Mouse (Mus musculus): ENCODE results near the gene Ulk4. TPM values are rescaled to one million over a fixed set of nuclear protein-coding genes. Genes with fewer than 3 reads are reported as not detected.

Ulk4 gene
- polyA plus RNA-seq, 1 experiment from 2014 or later, result 177 TPM

GRCm38 (mm10) chr9:121043021-121043420 is 234.0 kb downstream of the Ulk4 start:
- Histone ChIP-seq H3K27me3 (no peaks in the 10 kb centered on the region), H3K9me3 (replicated peaks) (no peaks in the 10 kb centered on the region), H3K9ac (no peak overlapping the region), H3K4me1 (peaks cover 21% of the 10 kb centered on the region), H3K36me3 (ENCODE audit: poor library complexity, severe bottlenecking) (no peaks in the 10 kb centered on the region), H3K4me3 (no peak overlapping the region), H3K4me2 (no peak overlapping the region), H3K27ac (no peak overlapping the region)
- no peak for ATAC-seq
- 81% methylated on average over 4 of the region's 4 CpGs for whole genome bisulfite sequencing

- Histone ChIP-seq H3K9me3 (replicated peaks) (no peaks in the 10 kb centered on the region), H3K27me3 (no peaks in the 10 kb centered on the region), H3K4me2 (no peak overlapping the region), H3K4me3 (no peak overlapping the region), H3K27ac (peak overlapping the region; percentile 49), H3K4me1 (peaks cover 28% of the 10 kb centered on the region), H3K36me3 (ENCODE audit: poor library complexity, severe bottlenecking) (no peaks in the 10 kb centered on the region), H3K9ac (no peak overlapping the region)
- no peak for ATAC-seq
- WGBS, result 49% methylated on average over 4 of the region's 4 CpGs
Observed at GRCm38 (mm10) chr9:121038396-121038795, 238.6 kb downstream of the Ulk4 start.

- Histone ChIP-seq H3K4me3 (no peak overlapping the region), H3K9me3 (replicated peaks) (no peaks in the 10 kb centered on the region), H3K27ac (peak overlapping the region; percentile 54), H3K9ac (no peak overlapping the region), H3K4me2 (no peak overlapping the region), H3K36me3 (ENCODE audit: poor library complexity, severe bottlenecking) (no peaks in the 10 kb centered on the region), H3K4me1 (peaks cover 28% of the 10 kb centered on the region), H3K27me3 (no peaks in the 10 kb centered on the region)
- 22% methylated on average over 5 of the region's 5 CpGs for WGBS
- peak; percentile 59; the same call in 1 of the 2 replicates for ATAC-seq
Observed at GRCm38 (mm10) chr9:121037975-121038374, 239.0 kb downstream of the Ulk4 start.

GRCm38 (mm10) chr9:121035296-121035695 is 241.7 kb downstream of the Ulk4 start:
- Histone ChIP-seq H3K27ac (no peak overlapping the region), H3K4me3 (no peak overlapping the region), H3K4me2 (no peak overlapping the region), H3K9ac (no peak overlapping the region), H3K4me1 (peaks cover 37% of the 10 kb centered on the region), H3K9me3 (replicated peaks) (no peaks in the 10 kb centered on the region), H3K27me3 (no peaks in the 10 kb centered on the region), H3K36me3 (ENCODE audit: poor library complexity, severe bottlenecking) (no peaks in the 10 kb centered on the region)
- ATAC-seq, result no peak
- WGBS, result 75% methylated on average over 6 of the region's 6 CpGs

GRCm38 (mm10) chr9:121033596-121033995 is 243.4 kb downstream of the Ulk4 start:
- no peaks in the 10 kb centered on the region for H3K27me3 ChIP-seq
- ATAC-seq, result no peak
- no peak overlapping the region for H3K4me3 ChIP-seq
- peaks cover 38% of the 10 kb centered on the region for H3K4me1 ChIP-seq
- H3K27ac ChIP-seq, result no peak overlapping the region
- no peaks in the 10 kb centered on the region for H3K9me3 ChIP-seq (replicated peaks)
- H3K36me3 ChIP-seq (ENCODE audit: poor library complexity, severe bottlenecking), result no peaks in the 10 kb centered on the region
- WGBS, result 78% methylated on average over 4 of the region's 4 CpGs
- H3K9ac ChIP-seq, result no peak overlapping the region
- H3K4me2 ChIP-seq, result no peak overlapping the region

GRCm38 (mm10) chr9:121032322-121032964 is 244.6 kb downstream of the Ulk4 start:
- 29% methylated on average over 10 of the region's 10 CpGs for WGBS
- Histone ChIP-seq H3K4me1 (peaks cover 26% of the 10 kb centered on the region), H3K9me3 (replicated peaks) (no peaks in the 10 kb centered on the region), H3K27ac (no peak overlapping the region), H3K9ac (no peak overlapping the region), H3K4me3 (no peak overlapping the region), H3K27me3 (no peaks in the 10 kb centered on the region), H3K36me3 (ENCODE audit: poor library complexity, severe bottlenecking) (no peaks in the 10 kb centered on the region), H3K4me2 (no peak overlapping the region)
- ATAC-seq, result no peak

- Histone ChIP-seq H3K4me1 (peaks cover 15% of the 10 kb centered on the region), H3K36me3 (ENCODE audit: poor library complexity, severe bottlenecking) (no peaks in the 10 kb centered on the region), H3K4me2 (no peak overlapping the region), H3K4me3 (no peak overlapping the region), H3K9me3 (replicated peaks) (no peaks in the 10 kb centered on the region), H3K27me3 (no peaks in the 10 kb centered on the region), H3K27ac (no peak overlapping the region), H3K9ac (no peak overlapping the region)
- WGBS, result 45% methylated on average over 10 of the region's 10 CpGs
- no peak; the same call in 1 of the 2 replicates for ATAC-seq
Observed at GRCm38 (mm10) chr9:121030949-121031348, 246.0 kb downstream of the Ulk4 start.

GRCm38 (mm10) chr9:121029786-121030185 is 247.2 kb downstream of the Ulk4 start:
- ATAC-seq, result no peak
- Histone ChIP-seq H3K4me2 (no peak overlapping the region), H3K9me3 (replicated peaks) (no peaks in the 10 kb centered on the region), H3K27me3 (no peaks in the 10 kb centered on the region), H3K4me1 (peaks cover 15% of the 10 kb centered on the region), H3K4me3 (no peak overlapping the region), H3K36me3 (ENCODE audit: poor library complexity, severe bottlenecking) (no peaks in the 10 kb centered on the region), H3K9ac (no peak overlapping the region), H3K27ac (no peak overlapping the region)
- 35% methylated on average over 9 of the region's 9 CpGs for WGBS

GRCm38 (mm10) chr9:121023526-121024264 is 253.3 kb downstream of the Ulk4 start:
- ATAC-seq, result peak; percentile 63

GRCm38 (mm10) chr9:121020360-121020759 is 256.6 kb downstream of the Ulk4 start:
- H3K27ac ChIP-seq, result no peak overlapping the region
- H3K4me1 ChIP-seq, result 0 out of 2 replicates have a peak, but pooled peaks cover 2% of the 10 kb centered on the region
- ATAC-seq, result no peak
- H3K9ac ChIP-seq, result no peak overlapping the region
- H3K4me2 ChIP-seq, result no peak overlapping the region
- H3K27me3 ChIP-seq, result no peaks in the 10 kb centered on the region
- 88% methylated on average over 11 of the region's 11 CpGs for WGBS
- no peak overlapping the region for H3K4me3 ChIP-seq
- no peaks in the 10 kb centered on the region for H3K36me3 ChIP-seq (ENCODE audit: poor library complexity, severe bottlenecking)
- no peaks in the 10 kb centered on the region for H3K9me3 ChIP-seq (replicated peaks)

More at GRCm38 (mm10) chr9:121023526-121024264, 253.3 kb downstream of the Ulk4 start:
- H3K27ac ChIP-seq, result peak overlapping the region; percentile 69
- WGBS, result 85% methylated on average over 14 of the region's 14 CpGs
- no peaks in the 10 kb centered on the region for H3K27me3 ChIP-seq
- no peaks in the 10 kb centered on the region for H3K9me3 ChIP-seq (replicated peaks)
- H3K36me3 ChIP-seq (ENCODE audit: poor library complexity, severe bottlenecking), result no peaks in the 10 kb centered on the region
- peak overlapping the region; percentile 40 for H3K9ac ChIP-seq
- H3K4me1 ChIP-seq, result no peaks in the 10 kb centered on the region
- no peak overlapping the region for H3K4me2 ChIP-seq
- H3K4me3 ChIP-seq, result no peak overlapping the region

GRCm38 (mm10) chr9:121019932-121020331 is 257.1 kb downstream of the Ulk4 start:
- Histone ChIP-seq H3K27ac (no peak overlapping the region), H3K9ac (no peak overlapping the region), H3K4me1 (0 out of 2 replicates have a peak, but pooled peaks cover 4% of the 10 kb centered on the region), H3K36me3 (ENCODE audit: poor library complexity, severe bottlenecking) (no peaks in the 10 kb centered on the region), H3K4me2 (no peak overlapping the region), H3K4me3 (no peak overlapping the region), H3K27me3 (no peaks in the 10 kb centered on the region), H3K9me3 (replicated peaks) (no peaks in the 10 kb centered on the region)
- ATAC-seq, result no peak
- 83% methylated on average over 13 of the region's 13 CpGs for WGBS

- H3K36me3 ChIP-seq (ENCODE audit: poor library complexity, severe bottlenecking), result no peaks in the 10 kb centered on the region
- no peak overlapping the region for H3K9ac ChIP-seq
- H3K9me3 ChIP-seq (replicated peaks), result no peaks in the 10 kb centered on the region
- no peak overlapping the region for H3K27ac ChIP-seq
- 0 out of 2 replicates have a peak, but pooled peaks cover 4% of the 10 kb centered on the region for H3K4me1 ChIP-seq
- H3K4me3 ChIP-seq, result no peak overlapping the region
- 96% methylated on average over 2 of the region's 2 CpGs for WGBS
- H3K27me3 ChIP-seq, result no peaks in the 10 kb centered on the region
- no peak for ATAC-seq
- H3K4me2 ChIP-seq, result no peak overlapping the region
Observed at GRCm38 (mm10) chr9:121018524-121019315, 258.3 kb downstream of the Ulk4 start.

All from forebrain, embryonic 13.5 days (tissue).